Mouse (Mus musculus): Measurements from ENCODE around the gene Slc10a6.

- TF ChIP-seq NRF1 (IDR thresholded peaks at IDR 0.05; ENCODE audit: low read depth, low read length): no peak
- TF ChIP-seq CTCF (conservative IDR thresholded peaks at IDR 0.05 in 1 of 2, IDR thresholded peaks at IDR 0.05 in 1 of 2; ENCODE audit: low read depth in 2 of 2, low read length in 2 of 2): no peak
These were observed 68.7 kb downstream of the Slc10a6 start for GRCm38 (mm10) chr5:103560546-103560945.
